Mouse (Mus musculus) heart, adult 2 months (tissue): ENCODE data around the gene Acadsb. TPM values are rescaled to one million over a fixed set of nuclear protein-coding genes. Genes with fewer than 3 reads are reported as not detected.
A peak's percentile ranks its signal among the peaks of the same experiment; 100 is the strongest.
"Not testable (repeated sequence)": the region's sequence is repeated elsewhere in the genome, so short reads cannot be mapped to it uniquely, and the experiment has no call there.

Experiments used
- DNase-seq, 2 experiments: peaks; one replicate each; pipeline ENCODE4 v3.0.0; 2021
- H3K27ac ChIP-seq: fragments of 200-600 bp; 2 replicates; pipeline ENCODE4 v1.8.1; 2022
- H3K27me3 ChIP-seq: fragments of 200-500 bp; 2 replicates; pipeline ENCODE4 v1.6.1; 2012; ENCODE audit warnings: mild to moderate bottlenecking, low read length, inconsistent platforms, mixed read lengths; ENCODE audit not compliant: control insufficient read depth, insufficient read depth
- H3K36me3 ChIP-seq: fragments of 200-500 bp; 2 replicates; pipeline ENCODE4 v1.6.1; 2012; ENCODE audit warnings: low read length, inconsistent platforms; ENCODE audit not compliant: control insufficient read depth, insufficient read depth
- H3K4me1 ChIP-seq: fragments of 200-500 bp; 2 replicates; pipeline ENCODE4 v1.6.1; 2011; ENCODE audit warnings: low read length; ENCODE audit not compliant: control insufficient read depth, insufficient read depth
- H3K4me3 ChIP-seq: fragments of 200-600 bp; 2 replicates; pipeline ENCODE4 v1.8.1; 2022
- H3K79me2 ChIP-seq: fragments of 200-500 bp; replicated peaks from 2 replicates; pipeline ENCODE4 v1.6.1; 2012; ENCODE audit warnings: mild to moderate bottlenecking, inconsistent platforms, low read length, moderate library complexity, mixed read lengths; ENCODE audit not compliant: control insufficient read depth, insufficient read depth
- H3K9ac ChIP-seq: fragments of 200-500 bp; 2 replicates; pipeline ENCODE4 v1.6.1; 2012; ENCODE audit warnings: low read depth, mild to moderate bottlenecking, control low read depth, inconsistent platforms, low read length, mixed read lengths
- CTCF ChIP-seq: fragments of 200-600 bp; IDR thresholded peaks from 2 replicates; pipeline ENCODE4 v1.8.1; 2022; ENCODE audit warnings: antibody characterized with exemption, mild to moderate bottlenecking, moderate library complexity
- EP300 ChIP-seq: fragments of 200-500 bp; IDR thresholded peaks from 2 replicates; pipeline ENCODE4 v1.6.1; 2011; ENCODE audit warnings: low read depth, low read length, control low read depth; ENCODE audit not compliant: insufficient read depth
- POLR2A ChIP-seq: fragments of 200-500 bp; IDR thresholded peaks from 2 replicates; pipeline ENCODE4 v1.6.1; 2011; ENCODE audit warnings: mild to moderate bottlenecking, low read depth, low read length, control low read depth; ENCODE audit not compliant: insufficient read depth
- WGBS: fragments of 180-500 bp; shearing (Covaris S2); methylation state at CpG from one replicate; pipeline ENCODE4 v1.1.7; 2018; 5-methylcytosine and 5-hydroxymethylcytosine counted together
- intact Hi-C: fragments of 180-260 bp; cut with DNase I; formaldehyde crosslinking; loops from one replicate; pipeline ENCODE4 v1.15.1; 2025
- polyA plus RNA-seq: library from polyadenylated mRNA; depleted of rRNA; stranded (reverse); fragments of >200 nt; gene quantifications from 2 replicates; pipeline ENCODE4 v1.2.3, GENCODE M21; 2012
- total RNA-seq, 2 experiments: library from RNA; stranded (reverse); gene quantifications; 2 replicates each; pipeline ENCODE4 v1.2.3; 2021

Gene Acadsb
- total and polyA plus RNA-seq, 3 experiments: 22.7 to 264 (median 233) TPM

GRCm38 (mm10) chr7:131411221-131411940, 980 bp downstream of the Acadsb start:
- Histone ChIP-seq H3K27me3 (no peaks in the 10 kb centered on the region), H3K4me1 (peaks cover 4% of the 10 kb centered on the region), H3K4me3 (peak overlapping the region; percentile 95), H3K36me3 (peaks cover 6% of the 10 kb centered on the region), H3K27ac (peak overlapping the region; percentile 90), H3K9ac (peak overlapping the region; percentile 20), H3K79me2 (peaks cover 7% of the 10 kb centered on the region)
- peak; percentile 33 to 39 for DNase-seq
- intact Hi-C loops: loop anchor here (5.0 kb wide), 2 partner anchors 131 to 151 kb away; partner anchors contain the start of genes Bub3 and Hmx3
- WGBS: 17% methylated on average over 10 of the region's 10 CpGs
- no peak for TF ChIP-seq EP300

GRCm38 (mm10) chr7:131411941-131412270, 1.5 kb downstream of the Acadsb start:
- no peak overlapping the region for H3K9ac ChIP-seq

GRCm38 (mm10) chr7:131416742-131417141, 6.3 kb downstream of the Acadsb start:
- H3K27ac ChIP-seq, intact Hi-C loops, H3K27me3 ChIP-seq, H3K4me3 ChIP-seq, H3K36me3 ChIP-seq, DNase-seq, H3K79me2 ChIP-seq, H3K4me1 ChIP-seq, H3K9ac ChIP-seq: not testable (repeated sequence)

More at GRCm38 (mm10) chr7:131411941-131412270, 1.5 kb downstream of the Acadsb start:
- WGBS: 40% methylated on average over 2 of the region's 2 CpGs
- Histone ChIP-seq H3K4me1 (peaks cover 4% of the 10 kb centered on the region), H3K36me3 (peaks cover 6% of the 10 kb centered on the region), H3K27me3 (no peaks in the 10 kb centered on the region), H3K4me3 (peak overlapping the region; percentile 95; the same call in 1 of the 2 replicates), H3K79me2 (peaks cover 7% of the 10 kb centered on the region), H3K27ac (peak overlapping the region; percentile 90)
- DNase-seq: no peak
- intact Hi-C loops: loop anchor here (5.0 kb wide), 2 partner anchors 130 to 150 kb away; partner anchors contain the start of genes Bub3 and Hmx3
- TF ChIP-seq CTCF (no peak), POLR2A (no peak)

- no peaks in the 10 kb centered on the region for H3K36me3 ChIP-seq
- no peak overlapping the region for H3K4me3 ChIP-seq
- no peak overlapping the region for H3K9ac ChIP-seq
- intact Hi-C loops: no loop called here
- H3K4me1 ChIP-seq: no peaks in the 10 kb centered on the region; the same call in 1 of the 2 replicates
- no peaks in the 10 kb centered on the region for H3K27me3 ChIP-seq
- no peak for TF ChIP-seq EP300
- TF ChIP-seq POLR2A: no peak
- no peak for TF ChIP-seq CTCF
- H3K27ac ChIP-seq: no peak overlapping the region
- H3K79me2 ChIP-seq: peaks cover 3% of the 10 kb centered on the region
- no peak for DNase-seq
Measured at GRCm38 (mm10) chr7:131417605-131418004, 7.2 kb downstream of the Acadsb start.

- H3K9ac ChIP-seq: no peak overlapping the region
- intact Hi-C loops: no loop called here
- H3K4me1 ChIP-seq: no peaks in the 10 kb centered on the region
- no peaks in the 10 kb centered on the region for H3K36me3 ChIP-seq
- no peak overlapping the region for H3K4me3 ChIP-seq
- H3K79me2 ChIP-seq: peaks cover 2% of the 10 kb centered on the region; the same call in 1 of the 2 replicates
- H3K27ac ChIP-seq: no peak overlapping the region
- DNase-seq: no peak
- TF ChIP-seq EP300 (no peak), CTCF (no peak), POLR2A (no peak)
- 59% methylated on average over 2 of the region's 2 CpGs for WGBS
- no peaks in the 10 kb centered on the region for H3K27me3 ChIP-seq
Measured at GRCm38 (mm10) chr7:131424912-131425311, 14.5 kb downstream of the Acadsb start.

GRCm38 (mm10) chr7:131427331-131427730, 16.9 kb downstream of the Acadsb start:
- Histone ChIP-seq H3K27ac (no peak overlapping the region), H3K4me3 (no peak overlapping the region), H3K36me3 (no peaks in the 10 kb centered on the region), H3K27me3 (no peaks in the 10 kb centered on the region), H3K79me2 (0 out of 2 replicates have a peak, but pooled peaks cover 2% of the 10 kb centered on the region), H3K9ac (no peak overlapping the region), H3K4me1 (no peaks in the 10 kb centered on the region)
- TF ChIP-seq POLR2A (no peak), CTCF (no peak), EP300 (no peak)
- DNase-seq: no peak
- intact Hi-C loops: no loop called here
- 79% methylated on average over 5 of the region's 5 CpGs for WGBS
